Mouse (Mus musculus) urinary bladder, adult 18-20 months (tissue): Measurements from ENCODE around the gene Btbd9.

Experiments
- DNase-seq, 2 experiments: peaks; one replicate each; pipeline ENCODE4 v3.0.0; 2022; ENCODE audit warnings: low spot score in 2 of 2, mixed read lengths in 2 of 2

Gene Btbd9

GRCm38 (mm10) chr17:30182063-30182462, 394.2 kb downstream of the Btbd9 start:
- no peak for DNase-seq

- DNase-seq = no peak
Observed at GRCm38 (mm10) chr17:30181554-30181953, 394.7 kb downstream of the Btbd9 start.

- no peak for DNase-seq
Observed at GRCm38 (mm10) chr17:30180197-30180596, 396.1 kb downstream of the Btbd9 start.

- DNase-seq = no peak
Observed at GRCm38 (mm10) chr17:30178402-30178801, 397.9 kb downstream of the Btbd9 start.

GRCm38 (mm10) chr17:30177435-30177834, 398.9 kb downstream of the Btbd9 start:
- DNase-seq = no peak
